Mouse (Mus musculus): ENCODE results near the gene Dnaja3. TPM values are rescaled to one million over a fixed set of nuclear protein-coding genes. Genes with fewer than 3 reads are reported as not detected.
A peak's percentile ranks its signal among the peaks of the same experiment; 100 is the strongest.

Gene Dnaja3
- total and polyA plus RNA-seq, 2 experiments from 2014 or later, result 49.6 to 52.9 TPM

DNA sequence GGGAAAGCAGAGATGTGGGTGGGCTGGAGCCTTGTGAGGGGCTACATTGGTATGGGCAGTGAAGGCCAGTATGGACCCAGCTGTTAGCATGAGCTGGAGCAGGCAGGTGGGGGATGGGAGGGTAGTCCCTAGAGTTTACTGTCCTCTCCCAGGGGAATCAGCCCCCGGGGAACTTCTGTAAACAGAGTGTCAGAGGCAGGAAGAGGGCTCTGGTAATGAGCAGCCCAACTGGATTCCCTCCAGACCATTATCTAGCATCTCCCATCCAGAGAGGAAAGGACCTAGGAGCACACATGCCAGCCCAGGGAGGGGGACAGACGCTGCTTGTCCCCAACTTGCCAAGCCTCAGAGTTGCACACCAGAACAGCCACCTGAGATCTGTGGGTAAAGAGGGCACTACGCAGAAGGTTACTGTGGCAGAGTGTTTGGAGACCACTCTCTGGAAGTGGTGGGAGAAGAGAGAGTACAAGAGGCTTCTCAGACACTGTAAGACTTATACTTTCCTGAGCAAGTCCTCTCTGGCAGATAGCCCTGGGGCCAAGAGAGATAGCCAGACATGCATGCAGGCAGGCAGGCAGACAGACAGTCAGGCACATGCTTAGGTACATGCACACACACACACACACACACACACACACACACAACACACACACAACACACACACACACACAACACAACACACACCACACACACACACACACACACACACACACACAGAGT is 1.5 kb downstream of the Dnaja3 start:
- ATAC-seq (no peak), DNase-seq (ENCODE audit: low spot score) (no peak)
- H3K9ac ChIP-seq (replicated peaks; ENCODE audit: low read length), result no peak overlapping the region; the same call in 1 of the 2 replicates
- H3K27ac ChIP-seq, result peak overlapping the region; percentile 20; the same call in 1 of the 2 replicates
- peak overlapping the region; percentile 81 for H3K4me2 ChIP-seq (ENCODE audit: low read depth, low read length)
- peak overlapping the region; percentile 49 for H3K4me3 ChIP-seq (ENCODE audit: low read length)
- WGBS, result 47% methylated on average over 3 of the region's 3 CpGs
- H3K4me1 ChIP-seq (ENCODE audit: insufficient read depth, low read length), result peaks cover 33% of the 10 kb centered on the region
- TF ChIP-seq CTCF (IDR thresholded peaks at IDR 0.05; ENCODE audit: low read depth), result no peak
- H3K36me3 ChIP-seq (ENCODE audit: insufficient read depth, low read length), result no peaks in the 10 kb centered on the region; the same call in 1 of the 2 replicates
- H3K9me3 ChIP-seq (ENCODE audit: low read length), result no peaks in the 10 kb centered on the region
- no peaks in the 10 kb centered on the region for H3K27me3 ChIP-seq (ENCODE audit: insufficient read depth, low read length)

DNA sequence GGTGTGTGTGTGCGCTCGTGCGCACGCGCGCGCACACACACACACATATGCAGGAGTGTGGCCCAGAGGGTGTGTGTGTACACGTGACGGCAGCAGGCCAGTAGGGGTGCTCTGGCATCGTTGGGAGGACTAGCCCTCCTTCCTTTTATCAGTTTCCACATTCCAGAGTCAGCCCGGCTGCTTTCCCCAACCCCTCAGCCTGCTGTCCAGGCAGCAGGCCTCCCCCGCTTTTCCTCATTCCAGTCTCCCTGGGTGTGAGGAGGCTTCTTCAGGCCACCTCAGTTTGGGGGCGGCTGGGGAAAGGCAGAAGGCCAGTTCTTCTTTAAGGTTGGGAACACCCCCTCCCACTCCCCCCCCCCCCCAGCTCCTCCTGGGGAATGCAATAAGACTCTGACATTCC is 2.4 kb downstream of the Dnaja3 start:
- no peak for ATAC-seq
- no peaks in the 10 kb centered on the region for H3K9me3 ChIP-seq (ENCODE audit: low read length)

DNA sequence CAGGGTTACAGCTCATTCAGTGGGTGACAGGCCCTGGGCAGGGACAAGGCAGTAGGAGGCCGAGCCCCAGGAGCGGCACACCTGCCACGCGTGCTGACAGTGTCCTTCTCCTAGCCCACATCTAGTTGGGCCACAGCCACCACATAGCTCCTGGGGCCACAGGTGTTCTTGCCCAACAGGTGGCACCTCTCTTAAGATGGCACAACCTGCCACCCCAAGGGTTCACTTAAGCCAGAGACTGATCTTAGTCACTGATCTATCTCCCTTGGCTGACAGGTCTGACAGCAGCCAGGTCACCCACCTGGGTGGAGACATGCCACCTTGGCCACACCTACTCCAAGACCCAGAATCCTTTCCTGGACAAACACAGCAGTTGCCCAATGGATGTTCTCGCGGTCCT is 3.1 kb downstream of the Dnaja3 start:
- Histone ChIP-seq H3K4me1 (ENCODE audit: insufficient read depth, low read length) (peaks cover 39% of the 10 kb centered on the region), H3K36me3 (ENCODE audit: insufficient read depth, low read length) (no peaks in the 10 kb centered on the region; the same call in 1 of the 2 replicates), H3K27me3 (ENCODE audit: insufficient read depth, low read length) (no peaks in the 10 kb centered on the region), H3K9ac (replicated peaks; ENCODE audit: low read length) (no peak overlapping the region), H3K4me3 (ENCODE audit: low read length) (no peak overlapping the region), H3K9me3 (ENCODE audit: low read length) (no peaks in the 10 kb centered on the region), H3K27ac (peak overlapping the region; percentile 46; the same call in 1 of the 2 replicates), H3K4me2 (ENCODE audit: low read depth, low read length) (peak overlapping the region; percentile 23; the same call in 1 of the 2 replicates)
- DNase-seq (ENCODE audit: low spot score), result no peak
- 64% methylated on average over 6 of the region's 6 CpGs for WGBS
- no peak for TF ChIP-seq CTCF (IDR thresholded peaks at IDR 0.05; ENCODE audit: low read depth)
- ATAC-seq, result no peak

More for the DNA sequence above, 2.4 kb downstream of the Dnaja3 start:
- no peak overlapping the region for H3K9ac ChIP-seq (replicated peaks; ENCODE audit: low read length)
- WGBS, result 35% methylated on average over 13 of the region's 13 CpGs
- H3K27ac ChIP-seq, result peak overlapping the region; percentile 41; the same call in 1 of the 2 replicates
- H3K4me2 ChIP-seq (ENCODE audit: low read depth, low read length), result peak overlapping the region; percentile 2; the same call in 1 of the 2 replicates
- peaks cover 36% of the 10 kb centered on the region for H3K4me1 ChIP-seq (ENCODE audit: insufficient read depth, low read length)
- H3K27me3 ChIP-seq (ENCODE audit: insufficient read depth, low read length), result no peaks in the 10 kb centered on the region
- TF ChIP-seq CTCF (IDR thresholded peaks at IDR 0.05; ENCODE audit: low read depth), result peak; percentile 23; the same call in 1 of the 2 replicates
- H3K36me3 ChIP-seq (ENCODE audit: insufficient read depth, low read length), result no peaks in the 10 kb centered on the region; the same call in 1 of the 2 replicates
- peak; percentile 30 for DNase-seq (ENCODE audit: low spot score)
- H3K4me3 ChIP-seq (ENCODE audit: low read length), result no peak overlapping the region

DNA sequence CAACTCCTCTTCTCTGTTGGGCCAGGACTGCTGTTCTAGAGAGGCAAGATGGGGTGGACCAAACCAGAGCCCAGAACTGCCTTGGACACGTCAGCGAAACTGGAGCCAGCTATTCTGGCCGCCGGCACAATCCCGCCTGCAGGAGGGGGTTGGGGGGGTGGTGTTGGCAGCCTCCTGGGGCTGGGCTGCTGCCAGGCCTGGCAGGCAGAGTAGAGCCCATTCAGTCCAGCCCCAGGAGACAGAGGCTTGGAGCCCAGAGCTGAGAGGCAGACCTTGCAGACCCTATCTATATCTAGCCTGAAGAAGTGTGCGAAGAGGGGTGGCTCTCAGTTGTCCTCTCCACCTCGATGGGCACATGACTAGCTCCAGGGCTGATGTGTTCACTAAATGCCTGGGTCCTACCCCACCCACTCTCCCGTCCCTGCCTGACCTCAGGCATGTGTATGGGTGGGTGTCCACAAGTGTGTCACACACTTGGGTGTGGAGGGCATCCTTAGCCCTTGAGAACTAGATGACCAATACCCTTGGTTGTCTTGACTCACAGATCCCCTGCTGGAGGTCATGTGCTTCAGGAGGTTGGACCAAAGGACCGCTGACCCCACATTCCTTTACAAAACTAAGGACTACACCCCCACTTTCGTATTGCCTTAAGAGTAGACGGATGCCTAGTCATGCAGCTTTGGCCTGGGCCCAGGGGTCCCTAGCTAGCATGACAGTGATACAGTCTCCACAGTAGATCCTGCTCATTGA is 4.1 kb downstream of the Dnaja3 start:
- DNase-seq (ENCODE audit: low spot score), result peak; percentile 85
- no peak overlapping the region for H3K9ac ChIP-seq (replicated peaks; ENCODE audit: low read length)
- WGBS, result 30% methylated on average over 11 of the region's 11 CpGs
- H3K36me3 ChIP-seq (ENCODE audit: insufficient read depth, low read length), result no peaks in the 10 kb centered on the region; the same call in 1 of the 2 replicates
- no peak overlapping the region for H3K4me3 ChIP-seq (ENCODE audit: low read length)
- H3K27ac ChIP-seq, result peak overlapping the region; percentile 46; the same call in 1 of the 2 replicates
- peaks cover 40% of the 10 kb centered on the region for H3K4me1 ChIP-seq (ENCODE audit: insufficient read depth, low read length)
- H3K27me3 ChIP-seq (ENCODE audit: insufficient read depth, low read length), result no peaks in the 10 kb centered on the region
- peak; percentile 70 for ATAC-seq
- H3K9me3 ChIP-seq (ENCODE audit: low read length), result no peaks in the 10 kb centered on the region
- H3K4me2 ChIP-seq (ENCODE audit: low read depth, low read length), result no peak overlapping the region
- TF ChIP-seq CTCF (IDR thresholded peaks at IDR 0.05; ENCODE audit: low read depth), result no peak

DNA sequence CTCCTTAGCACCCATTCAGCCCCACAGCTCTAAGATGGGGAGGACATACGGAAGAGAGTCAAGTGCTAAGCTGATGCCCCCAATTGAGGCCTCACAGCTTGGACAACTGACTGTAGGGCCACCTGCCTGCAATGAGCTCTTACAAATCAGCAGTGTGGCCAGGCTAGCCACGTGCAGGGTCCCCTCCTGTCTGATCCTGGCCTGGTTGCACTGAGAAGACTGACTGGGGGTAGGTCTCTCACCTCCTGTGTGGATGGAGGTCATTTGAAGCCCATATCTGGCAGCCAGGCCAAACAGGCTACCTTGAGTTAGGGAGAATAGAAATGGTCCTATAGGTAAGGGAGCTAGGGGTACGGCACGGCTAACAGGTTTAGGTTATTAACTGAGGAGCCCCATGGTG is 6.1 kb downstream of the Dnaja3 start:
- H3K36me3 ChIP-seq (ENCODE audit: insufficient read depth, low read length), result peaks cover 4% of the 10 kb centered on the region; the same call in 1 of the 2 replicates
- H3K4me1 ChIP-seq (ENCODE audit: insufficient read depth, low read length), result peaks cover 32% of the 10 kb centered on the region
- ATAC-seq, result no peak
- H3K27ac ChIP-seq, result no peak overlapping the region
- 73% methylated on average over 4 of the region's 4 CpGs for WGBS
- no peaks in the 10 kb centered on the region for H3K9me3 ChIP-seq (ENCODE audit: low read length)
- H3K27me3 ChIP-seq (ENCODE audit: insufficient read depth, low read length), result no peaks in the 10 kb centered on the region
- H3K9ac ChIP-seq (replicated peaks; ENCODE audit: low read length), result no peak overlapping the region
- H3K4me3 ChIP-seq (ENCODE audit: low read length), result no peak overlapping the region
- no peak for DNase-seq (ENCODE audit: low spot score)
- H3K4me2 ChIP-seq (ENCODE audit: low read depth, low read length), result no peak overlapping the region
- TF ChIP-seq CTCF (IDR thresholded peaks at IDR 0.05; ENCODE audit: low read depth), result no peak

DNA sequence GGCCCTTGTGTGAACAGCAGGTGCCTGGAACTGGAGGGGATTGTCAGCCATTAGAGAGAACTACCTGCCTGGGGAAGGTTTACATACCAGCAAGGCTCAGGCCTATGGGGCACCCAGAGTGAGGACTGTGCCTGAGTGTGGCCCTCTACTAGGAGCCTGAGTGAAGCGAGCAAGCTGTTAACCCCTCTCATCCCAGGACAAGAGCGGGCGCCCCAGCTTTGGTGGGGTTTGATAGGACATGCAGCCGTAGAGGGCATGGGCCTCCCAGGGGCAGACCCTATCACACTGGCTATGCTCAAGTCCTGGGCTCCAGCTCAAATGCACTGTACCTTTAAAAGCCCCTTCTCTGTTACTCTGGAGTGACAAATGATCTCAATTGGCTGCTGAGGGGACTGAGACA is 7.0 kb downstream of the Dnaja3 start:
- no peak for DNase-seq (ENCODE audit: low spot score)
- no peak for ATAC-seq
- peaks cover 26% of the 10 kb centered on the region for H3K4me1 ChIP-seq (ENCODE audit: insufficient read depth, low read length)
- H3K9me3 ChIP-seq (ENCODE audit: low read length), result no peaks in the 10 kb centered on the region
- H3K9ac ChIP-seq (replicated peaks; ENCODE audit: low read length), result no peak overlapping the region
- H3K27ac ChIP-seq, result no peak overlapping the region
- H3K36me3 ChIP-seq (ENCODE audit: insufficient read depth, low read length), result peaks cover 6% of the 10 kb centered on the region; the same call in 1 of the 2 replicates
- no peak overlapping the region for H3K4me2 ChIP-seq (ENCODE audit: low read depth, low read length)
- no peak for TF ChIP-seq CTCF (IDR thresholded peaks at IDR 0.05; ENCODE audit: low read depth)
- 68% methylated on average over 4 of the region's 4 CpGs for WGBS
- no peak overlapping the region for H3K4me3 ChIP-seq (ENCODE audit: low read length)
- no peaks in the 10 kb centered on the region for H3K27me3 ChIP-seq (ENCODE audit: insufficient read depth, low read length)

Measured in hindbrain, postnatal 0 days (tissue).